Comparison of ENCODE assay signal across 8 mouse cellular contexts in genomic region chr17:31057151-31057890, GRCm38 (mm10). TPM values are rescaled to one million over a fixed set of nuclear protein-coding genes. Genes with fewer than 3 reads are reported as not detected.
DNase-seq lines count a peak whose midpoint lies in the region; ATAC-seq lines count a peak whose summit lies in the region.

Abcg1 (plus strand) TSS chr17:31057675.

- peak within 1 kb of the TSS; percentile 98 for H3K4me2 ChIP-seq in forebrain, embryonic 13.5 days
- H3K4me2 ChIP-seq in hindbrain, embryonic 16.5 days (ENCODE audit: low read length), result peak within 1 kb of the TSS; percentile 90

- H3K9me3 ChIP-seq in forebrain, embryonic 13.5 days (replicated peaks), result peaks cover 9% of the 10 kb centered on the region
- peaks cover 7% of the 10 kb centered on the region; the same call in 1 of the 2 replicates for H3K9me3 ChIP-seq in hindbrain, embryonic 16.5 days (ENCODE audit: control insufficient read depth, low read length)

- H3K27me3 ChIP-seq in forebrain, embryonic 13.5 days, result peaks cover 16% of the 10 kb centered on the region
- H3K27me3 ChIP-seq in hindbrain, embryonic 16.5 days (replicated peaks; ENCODE audit: control insufficient read depth, insufficient read depth, low read length), result no peaks in the 10 kb centered on the region

- H3K4me3 ChIP-seq in forebrain, embryonic 13.5 days, result peak within 1 kb of the TSS; percentile 70
- H3K4me3 ChIP-seq in hindbrain, embryonic 16.5 days (ENCODE audit: low read length), result peak within 1 kb of the TSS; percentile 89

- intact Hi-C loops in left cerebral cortex, postnatal 14 days (cut with DNase I), result loop anchor here (2.0 kb wide), 1 partner anchor 61 kb away; no protein-coding TSS in a partner anchor

- peak within 1 kb of the TSS; percentile 87 for H3K27ac ChIP-seq in forebrain, embryonic 13.5 days
- H3K27ac ChIP-seq in hindbrain, embryonic 16.5 days (ENCODE audit: low read depth, low read length), result peak within 1 kb of the TSS; percentile 84

- DNase-seq in WW6 (ENCODE audit: low read depth, low spot score), result peak; percentile 71
- peak; percentile 29 for DNase-seq in c-Kit-positive CD71-positive TER-119-positive erythroid progenitor cells, embryonic 14.5 days (ENCODE audit: low spot score)
- peak; percentile 62 to 79 for DNase-seq in left cerebral cortex, postnatal 14 days (ENCODE audit: low spot score in 2 of 2)
- peak; percentile 76 for DNase-seq in right cerebral cortex, postnatal 25 days
- no peak for DNase-seq in adipocyte (ENCODE audit: low spot score)

- peak; percentile 89 for ATAC-seq in forebrain, embryonic 13.5 days
- ATAC-seq in hindbrain, embryonic 16.5 days, result peak; percentile 87
- ATAC-seq in megakaryocyte progenitor cell, adult 5-6 weeks (replicated peaks; ENCODE audit: poor library complexity), result peak; percentile 42

- peaks cover 45% of the 10 kb centered on the region for H3K4me1 ChIP-seq in forebrain, embryonic 13.5 days
- peaks cover 20% of the 10 kb centered on the region for H3K4me1 ChIP-seq in hindbrain, embryonic 16.5 days (ENCODE audit: control insufficient read depth, insufficient read depth, low read depth, low read length)

- WGBS in forebrain, embryonic 13.5 days, result 1% methylated on average over 49 of the region's 49 CpGs
- 2% methylated on average over 43 of the region's 49 CpGs for WGBS in hindbrain, embryonic 16.5 days

- no peaks in the 10 kb centered on the region for H3K36me3 ChIP-seq in forebrain, embryonic 13.5 days (ENCODE audit: poor library complexity, severe bottlenecking)
- no peaks in the 10 kb centered on the region for H3K36me3 ChIP-seq in hindbrain, embryonic 16.5 days (ENCODE audit: control insufficient read depth, insufficient read depth, low read length)

- peak within 1 kb of the TSS; percentile 78 for H3K9ac ChIP-seq in forebrain, embryonic 13.5 days
- H3K9ac ChIP-seq in hindbrain, embryonic 16.5 days (ENCODE audit: low read depth, low read length), result peak within 1 kb of the TSS; percentile 83

RNA-seq across cellular contexts. Expression of gene Abcg1, which starts in this region (rescaled TPM):
- 18.2 and 18.7 TPM in 2 replicates for polyA plus RNA-seq in forebrain, embryonic 13.5 days (2015; fragmentation: Nextera tagmentation; extraction: Ambion mirVana)
- polyA plus RNA-seq in hindbrain, embryonic 16.5 days (2015; fragmentation: Nextera tagmentation; extraction: Ambion mirVana), result 20.2 and 20.9 TPM in 2 replicates
- 10 to 100 TPM; 41.6 to 52.7 TPM for total RNA-seq in left cerebral cortex, postnatal 14 days (2021)
- 6.2 and 8.3 TPM in 2 replicates for total RNA-seq in megakaryocyte progenitor cell, adult 5-6 weeks (2015)
- total RNA-seq in megakaryocyte progenitor cell, adult 5-6 weeks (2017), result 10.6 and 11.3 TPM in 2 replicates
